Mouse (Mus musculus) lung, adult 2 months (tissue): ENCODE measurements at regions not wholly inside any gene's neighbourhood (a gene's known extent, or its start where the extent isn't known, plus 50 kb on each side); places are given as distances from the start of the nearest gene placed in this dataset.

ENCODE experiments used
- CTCF ChIP-seq: fragments of 200-500 bp; IDR thresholded peaks from 2 replicates; pipeline ENCODE4 v1.5.1; 2011; ENCODE audit warnings: mild to moderate bottlenecking, low read length, control low read depth; ENCODE audit not compliant: insufficient read depth
- POLR2A ChIP-seq: fragments of 200-500 bp; IDR thresholded peaks from 2 replicates; pipeline ENCODE4 v1.6.1; 2011; ENCODE audit warnings: low read depth, mild to moderate bottlenecking, control low read depth, low read length, borderline replicate concordance; ENCODE audit errors: extremely low read depth

DNA sequence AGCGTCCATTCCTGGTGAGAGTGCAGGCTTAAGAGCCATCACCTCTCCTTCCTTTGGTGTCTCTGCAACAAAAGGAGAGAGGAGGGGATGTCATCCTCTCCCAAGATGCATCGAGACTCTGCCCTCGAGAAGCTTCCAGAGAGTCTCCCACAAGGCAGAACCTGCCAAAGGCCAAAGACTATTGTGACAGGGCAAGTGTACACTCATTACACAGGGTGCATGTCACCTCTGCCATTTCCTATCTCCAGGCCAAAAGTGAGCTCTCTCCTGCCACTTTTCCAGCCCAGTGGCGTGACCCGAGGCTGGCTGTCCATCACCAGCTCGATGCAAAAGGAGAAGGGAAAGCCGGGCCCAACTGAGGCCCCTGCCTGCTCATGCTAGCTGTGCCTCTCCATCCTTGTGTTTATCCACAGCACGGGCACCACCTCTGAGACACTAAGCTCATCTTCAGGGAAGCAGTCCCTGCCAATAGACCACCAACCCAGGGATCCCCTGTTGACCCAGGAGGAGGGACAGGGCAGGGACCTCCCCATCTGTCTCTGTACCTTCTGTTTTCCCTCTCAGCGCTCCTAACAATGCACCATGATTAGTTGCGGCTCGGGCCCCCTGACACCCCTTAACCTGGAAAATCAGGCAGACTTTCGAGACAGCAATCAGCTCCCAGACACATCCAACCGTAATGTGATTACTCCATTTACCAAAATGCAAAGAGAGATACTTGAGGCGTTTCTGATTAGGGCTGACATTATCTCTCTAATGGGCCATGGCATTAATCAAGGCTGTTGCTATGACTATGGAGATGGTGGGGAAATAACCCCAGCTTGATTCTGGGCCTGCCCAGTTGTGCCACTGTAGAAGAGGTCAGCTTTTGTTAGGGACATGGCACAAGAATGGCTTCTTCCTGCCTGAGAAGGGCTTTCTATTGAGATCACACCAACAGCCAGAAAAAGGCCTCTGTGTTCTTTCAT, 106.5 kb upstream of the Rad23b start:
- TF ChIP-seq POLR2A (no peak), CTCF (no peak)
